Mouse (Mus musculus): Measurements from ENCODE around the gene Slf2. TPM values are rescaled to one million over a fixed set of nuclear protein-coding genes. Genes with fewer than 3 reads are reported as not detected.

The Slf2 gene
- 36.4 and 43.8 TPM in 2 replicates for polyA plus RNA-seq (2012; rRNA removed)

GRCm38 (mm10) chr19:44930744-44931453, at the start of gene Slf2:
Gene Slf2, plus strand, starts transcription at chr19:44931151.
- H3K4me3 ChIP-seq (replicated peaks; ENCODE audit: insufficient read depth, low read depth, low read length): peak within 1 kb of the TSS; percentile 93
- peak; percentile 88 for TF ChIP-seq POLR2A (IDR thresholded peaks at IDR 0.05; ENCODE audit: borderline replicate concordance, insufficient read depth, low read length)
- no peak for TF ChIP-seq CTCF (IDR thresholded peaks at IDR 0.05; ENCODE audit: borderline replicate concordance, insufficient read depth, low read depth, low read length)
- no peaks in the 10 kb centered on the region for H3K27me3 ChIP-seq (ENCODE audit: control insufficient read depth, insufficient read depth, low read length)
- H3K27ac ChIP-seq (ENCODE audit: insufficient read depth, low read length): peak within 1 kb of the TSS; percentile 96
- WGBS: under 1% methylated on average over 55 of the region's 55 CpGs
- peak; percentile 99 to 100 for DNase-seq
- no peaks in the 10 kb centered on the region; the same call in 1 of the 2 replicates for H3K4me1 ChIP-seq (ENCODE audit: control insufficient read depth, insufficient read depth, low read length)

- peak; percentile 46 to 49 for DNase-seq
- TF ChIP-seq POLR2A (IDR thresholded peaks at IDR 0.05; ENCODE audit: borderline replicate concordance, insufficient read depth, low read length) (no peak), CTCF (IDR thresholded peaks at IDR 0.05; ENCODE audit: borderline replicate concordance, insufficient read depth, low read depth, low read length) (no peak)
- H3K27me3 ChIP-seq (ENCODE audit: control insufficient read depth, insufficient read depth, low read length): no peaks in the 10 kb centered on the region
These were observed 48.4 kb upstream of the Slf2 start for GRCm38 (mm10) chr19:44882552-44883024.

GRCm38 (mm10) chr19:44884331-44884730, 46.6 kb upstream of the Slf2 start:
- no peak overlapping the region for H3K4me3 ChIP-seq (replicated peaks; ENCODE audit: insufficient read depth, low read depth, low read length)
- H3K27me3 ChIP-seq (ENCODE audit: control insufficient read depth, insufficient read depth, low read length): no peaks in the 10 kb centered on the region
- DNase-seq: no peak
- no peak for TF ChIP-seq POLR2A (IDR thresholded peaks at IDR 0.05; ENCODE audit: borderline replicate concordance, insufficient read depth, low read length)
- TF ChIP-seq CTCF (IDR thresholded peaks at IDR 0.05; ENCODE audit: borderline replicate concordance, insufficient read depth, low read depth, low read length): no peak
- H3K27ac ChIP-seq (ENCODE audit: insufficient read depth, low read length): no peak overlapping the region
- 0 out of 2 replicates have a peak, but pooled peaks cover 3% of the 10 kb centered on the region for H3K4me1 ChIP-seq (ENCODE audit: control insufficient read depth, insufficient read depth, low read length)
- WGBS: 47% methylated on average over 3 of the region's 3 CpGs

More at GRCm38 (mm10) chr19:44882552-44883024, 48.4 kb upstream of the Slf2 start:
- peak overlapping the region; percentile 47 for H3K4me3 ChIP-seq (replicated peaks; ENCODE audit: insufficient read depth, low read depth, low read length)
- 0 out of 2 replicates have a peak, but pooled peaks cover 3% of the 10 kb centered on the region for H3K4me1 ChIP-seq (ENCODE audit: control insufficient read depth, insufficient read depth, low read length)
- no peak overlapping the region for H3K27ac ChIP-seq (ENCODE audit: insufficient read depth, low read length)
- WGBS: 5% methylated on average over 31 of the region's 31 CpGs

- no peak overlapping the region for H3K27ac ChIP-seq (ENCODE audit: insufficient read depth, low read length)
- H3K4me1 ChIP-seq (ENCODE audit: control insufficient read depth, insufficient read depth, low read length): no peaks in the 10 kb centered on the region
- H3K27me3 ChIP-seq (ENCODE audit: control insufficient read depth, insufficient read depth, low read length): no peaks in the 10 kb centered on the region
- no peak overlapping the region for H3K4me3 ChIP-seq (replicated peaks; ENCODE audit: insufficient read depth, low read depth, low read length)
- no peak for DNase-seq
- TF ChIP-seq POLR2A (IDR thresholded peaks at IDR 0.05; ENCODE audit: borderline replicate concordance, insufficient read depth, low read length) (no peak), CTCF (IDR thresholded peaks at IDR 0.05; ENCODE audit: borderline replicate concordance, insufficient read depth, low read depth, low read length) (no peak)
- WGBS: 35% methylated on average over 3 of the region's 3 CpGs
These were observed 44.5 kb upstream of the Slf2 start for GRCm38 (mm10) chr19:44886475-44886874.

GRCm38 (mm10) chr19:44887679-44888235, 43.2 kb upstream of the Slf2 start:
- Histone ChIP-seq H3K27me3 (ENCODE audit: control insufficient read depth, insufficient read depth, low read length) (no peaks in the 10 kb centered on the region), H3K27ac (ENCODE audit: insufficient read depth, low read length) (no peak overlapping the region), H3K4me1 (ENCODE audit: control insufficient read depth, insufficient read depth, low read length) (no peaks in the 10 kb centered on the region), H3K4me3 (replicated peaks; ENCODE audit: insufficient read depth, low read depth, low read length) (no peak overlapping the region)
- peak; percentile 25 to 49 for DNase-seq
- 20% methylated on average over 7 of the region's 7 CpGs for WGBS
- TF ChIP-seq CTCF (IDR thresholded peaks at IDR 0.05; ENCODE audit: borderline replicate concordance, insufficient read depth, low read depth, low read length) (peak; percentile 63), POLR2A (IDR thresholded peaks at IDR 0.05; ENCODE audit: borderline replicate concordance, insufficient read depth, low read length) (no peak)

GRCm38 (mm10) chr19:44889548-44889947, 41.4 kb upstream of the Slf2 start:
- WGBS: 15% methylated on average over 6 of the region's 6 CpGs
- TF ChIP-seq CTCF (IDR thresholded peaks at IDR 0.05; ENCODE audit: borderline replicate concordance, insufficient read depth, low read depth, low read length) (no peak), POLR2A (IDR thresholded peaks at IDR 0.05; ENCODE audit: borderline replicate concordance, insufficient read depth, low read length) (no peak)
- Histone ChIP-seq H3K4me3 (replicated peaks; ENCODE audit: insufficient read depth, low read depth, low read length) (no peak overlapping the region), H3K4me1 (ENCODE audit: control insufficient read depth, insufficient read depth, low read length) (no peaks in the 10 kb centered on the region), H3K27ac (ENCODE audit: insufficient read depth, low read length) (no peak overlapping the region), H3K27me3 (ENCODE audit: control insufficient read depth, insufficient read depth, low read length) (no peaks in the 10 kb centered on the region)
- DNase-seq: no peak

- no peak overlapping the region for H3K27ac ChIP-seq (ENCODE audit: insufficient read depth, low read length)
- H3K4me3 ChIP-seq (replicated peaks; ENCODE audit: insufficient read depth, low read depth, low read length): no peak overlapping the region
- no peaks in the 10 kb centered on the region for H3K27me3 ChIP-seq (ENCODE audit: control insufficient read depth, insufficient read depth, low read length)
- 59% methylated on average over 15 of the region's 15 CpGs for WGBS
- no peaks in the 10 kb centered on the region for H3K4me1 ChIP-seq (ENCODE audit: control insufficient read depth, insufficient read depth, low read length)
- TF ChIP-seq CTCF (IDR thresholded peaks at IDR 0.05; ENCODE audit: borderline replicate concordance, insufficient read depth, low read depth, low read length) (no peak), POLR2A (IDR thresholded peaks at IDR 0.05; ENCODE audit: borderline replicate concordance, insufficient read depth, low read length) (no peak)
- DNase-seq: no peak
These were observed 39.5 kb upstream of the Slf2 start for GRCm38 (mm10) chr19:44891446-44891845.
